Mouse (Mus musculus): ENCODE data around the gene Krt15. TPM values are rescaled to one million over a fixed set of nuclear protein-coding genes. Genes with fewer than 3 reads are reported as not detected.

The Krt15 gene
- polyA plus RNA-seq (2014; fragmentation: Nextera tagmentation; extraction: Ambion mirVana): 8.2 and 8.6 TPM in 2 replicates

DNA sequence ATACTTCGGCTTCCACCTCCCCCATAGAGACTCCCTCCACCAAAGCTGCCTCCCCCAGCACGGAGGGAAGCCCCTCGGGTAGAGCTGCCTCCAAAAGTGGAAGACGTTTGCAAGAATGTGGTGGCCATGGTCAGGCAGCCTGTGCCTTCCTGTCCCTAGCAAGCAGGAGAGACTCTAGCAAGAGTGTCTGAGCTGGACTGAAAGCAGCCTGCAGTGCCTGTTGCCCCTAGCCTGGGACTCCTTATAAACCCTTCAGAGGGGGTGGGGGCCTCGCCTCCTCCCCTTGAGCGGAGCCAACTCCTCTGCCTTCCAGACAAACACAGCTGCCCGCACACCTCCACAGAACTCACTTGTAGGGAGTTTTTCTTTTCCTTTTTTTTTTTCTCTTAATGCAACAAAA lies at the start of gene Krt15:
Krt15 (minus strand) TSS at position 198 of the 400 bp plus-strand sequence.
- Histone ChIP-seq H3K27ac (replicated peaks; ENCODE audit: low read depth, low read length) (no peak within 1 kb of the TSS), H3K4me1 (ENCODE audit: control insufficient read depth, insufficient read depth, low read length) (no peaks in the 10 kb centered on the region; the same call in 1 of the 2 replicates), H3K4me2 (ENCODE audit: low read depth, low read length) (no peak within 1 kb of the TSS), H3K36me3 (replicated peaks; ENCODE audit: control insufficient read depth, insufficient read depth, low read depth, low read length) (no peaks in the 10 kb centered on the region), H3K4me3 (ENCODE audit: low read depth, low read length) (no peak within 1 kb of the TSS), H3K9ac (replicated peaks; ENCODE audit: low read length) (no peak within 1 kb of the TSS), H3K27me3 (ENCODE audit: control insufficient read depth, insufficient read depth, low read length) (no peaks in the 10 kb centered on the region), H3K9me3 (replicated peaks; ENCODE audit: control insufficient read depth, low read length) (no peaks in the 10 kb centered on the region)
- ATAC-seq (replicated peaks; ENCODE audit: insufficient number of reproducible peaks, low FRiP score, low TSS enrichment, low read depth) (no peak), DNase-seq (ENCODE audit: low spot score) (no peak)
- WGBS: 57% methylated on average over 7 of the region's 7 CpGs

DNA sequence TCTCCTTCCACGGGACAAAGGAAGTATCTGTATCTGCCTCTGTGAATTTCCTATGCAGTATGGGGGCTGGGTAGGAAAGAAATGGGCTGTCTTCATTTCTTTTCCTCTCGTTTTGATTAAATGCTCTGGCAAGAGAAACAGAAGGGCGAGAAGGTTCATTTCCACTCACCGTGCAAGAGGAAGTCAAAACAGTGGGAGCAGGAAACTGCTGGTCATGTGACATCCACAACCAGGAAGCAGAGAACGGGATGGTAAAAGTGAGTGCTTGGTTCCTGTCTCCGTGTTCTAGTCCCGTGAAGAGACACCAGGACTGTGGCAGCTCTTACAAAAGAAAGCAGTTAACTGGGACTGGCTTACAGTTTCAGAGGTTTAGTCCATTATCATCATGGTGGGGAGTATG lies 46.0 kb upstream of the Krt15 start:
- no peak for ATAC-seq (replicated peaks; ENCODE audit: insufficient number of reproducible peaks, low FRiP score, low TSS enrichment, low read depth)
- Histone ChIP-seq H3K4me2 (ENCODE audit: low read depth, low read length) (no peak overlapping the region), H3K4me3 (ENCODE audit: low read depth, low read length) (no peak overlapping the region), H3K4me1 (ENCODE audit: control insufficient read depth, insufficient read depth, low read length) (no peaks in the 10 kb centered on the region), H3K27ac (replicated peaks; ENCODE audit: low read depth, low read length) (no peak overlapping the region), H3K27me3 (ENCODE audit: control insufficient read depth, insufficient read depth, low read length) (no peaks in the 10 kb centered on the region), H3K36me3 (replicated peaks; ENCODE audit: control insufficient read depth, insufficient read depth, low read depth, low read length) (no peaks in the 10 kb centered on the region), H3K9me3 (replicated peaks; ENCODE audit: control insufficient read depth, low read length) (no peaks in the 10 kb centered on the region), H3K9ac (replicated peaks; ENCODE audit: low read length) (no peak overlapping the region)
- DNase-seq (ENCODE audit: low spot score): no peak
- 77% methylated on average over 7 of the region's 7 CpGs for WGBS

DNA sequence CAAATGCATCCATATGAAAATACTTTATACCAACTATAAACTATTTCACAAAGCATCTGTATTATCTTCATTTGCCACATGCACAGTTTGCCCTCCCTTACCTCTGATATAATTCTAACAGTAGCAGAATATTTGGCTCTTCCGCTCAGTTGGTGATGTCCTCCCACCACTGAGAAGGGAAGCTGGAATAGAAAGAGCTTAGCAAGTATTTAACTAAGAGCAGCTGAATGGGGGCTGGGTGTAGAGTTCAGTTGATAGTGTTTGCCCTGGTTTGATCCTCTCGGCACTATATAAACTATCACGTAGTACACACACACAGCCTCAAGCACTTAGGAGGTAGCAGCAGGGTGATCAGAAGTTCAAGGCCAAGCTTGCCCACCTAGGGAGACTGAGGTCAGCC lies 43.5 kb upstream of the Krt15 start:
- Histone ChIP-seq H3K27me3 (ENCODE audit: control insufficient read depth, insufficient read depth, low read length) (no peaks in the 10 kb centered on the region), H3K4me3 (ENCODE audit: low read depth, low read length) (no peak overlapping the region), H3K9me3 (replicated peaks; ENCODE audit: control insufficient read depth, low read length) (no peaks in the 10 kb centered on the region), H3K36me3 (replicated peaks; ENCODE audit: control insufficient read depth, insufficient read depth, low read depth, low read length) (no peaks in the 10 kb centered on the region), H3K4me1 (ENCODE audit: control insufficient read depth, insufficient read depth, low read length) (no peaks in the 10 kb centered on the region), H3K9ac (replicated peaks; ENCODE audit: low read length) (no peak overlapping the region), H3K27ac (replicated peaks; ENCODE audit: low read depth, low read length) (no peak overlapping the region), H3K4me2 (ENCODE audit: low read depth, low read length) (no peak overlapping the region)
- WGBS: 67% methylated on average over 3 of the region's 3 CpGs
- DNase-seq (ENCODE audit: low spot score) (no peak), ATAC-seq (replicated peaks; ENCODE audit: insufficient number of reproducible peaks, low FRiP score, low TSS enrichment, low read depth) (no peak)

DNA sequence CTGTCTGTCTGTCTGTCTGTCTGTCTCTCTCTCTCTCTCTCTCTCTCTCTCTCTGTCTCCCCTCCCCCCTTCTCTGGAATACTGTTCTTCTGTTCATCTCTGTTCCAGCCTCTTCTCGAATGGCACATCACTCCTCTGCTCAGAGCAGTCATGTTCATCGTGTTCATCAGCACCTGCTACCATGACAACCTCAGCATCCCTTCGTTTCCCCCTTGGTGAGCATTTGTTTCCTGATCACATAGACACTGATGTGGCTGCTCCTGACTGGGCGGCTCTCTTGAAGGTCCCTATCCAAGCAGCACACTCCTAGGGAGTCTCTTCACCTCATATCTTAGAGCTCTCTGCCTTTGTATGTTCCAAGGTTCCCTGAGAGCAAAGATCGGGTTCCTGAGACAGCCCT lies 42.6 kb upstream of the Krt15 start:
- no peak overlapping the region for H3K9ac ChIP-seq (replicated peaks; ENCODE audit: low read length)
- H3K4me2 ChIP-seq (ENCODE audit: low read depth, low read length): no peak overlapping the region
- no peaks in the 10 kb centered on the region for H3K36me3 ChIP-seq (replicated peaks; ENCODE audit: control insufficient read depth, insufficient read depth, low read depth, low read length)
- WGBS: 74% methylated on average over 5 of the region's 5 CpGs
- no peak for ATAC-seq (replicated peaks; ENCODE audit: insufficient number of reproducible peaks, low FRiP score, low TSS enrichment, low read depth)
- DNase-seq (ENCODE audit: low spot score): no peak
- H3K9me3 ChIP-seq (replicated peaks; ENCODE audit: control insufficient read depth, low read length): no peaks in the 10 kb centered on the region
- H3K4me3 ChIP-seq (ENCODE audit: low read depth, low read length): no peak overlapping the region
- no peaks in the 10 kb centered on the region for H3K27me3 ChIP-seq (ENCODE audit: control insufficient read depth, insufficient read depth, low read length)
- no peaks in the 10 kb centered on the region for H3K4me1 ChIP-seq (ENCODE audit: control insufficient read depth, insufficient read depth, low read length)
- H3K27ac ChIP-seq (replicated peaks; ENCODE audit: low read depth, low read length): no peak overlapping the region

DNA sequence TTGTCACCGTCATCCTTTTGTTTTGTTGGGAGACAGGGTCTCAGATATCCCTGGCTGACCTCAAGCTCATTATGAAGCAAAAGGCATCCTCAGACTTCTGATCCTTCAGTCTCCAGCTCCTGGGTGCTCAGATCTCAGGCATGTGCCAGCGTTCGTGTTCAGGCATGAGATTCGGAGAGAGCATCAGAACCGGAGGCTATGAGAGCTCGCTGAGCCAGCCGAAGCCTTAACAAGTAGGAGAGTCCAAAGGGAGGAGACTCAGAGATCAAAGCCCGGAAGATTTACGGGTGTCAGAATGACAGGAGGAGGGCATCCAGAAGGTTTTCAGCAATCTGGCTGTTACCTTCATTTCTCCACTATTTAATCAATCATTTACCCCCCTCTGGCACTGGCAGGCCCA lies 41.1 kb upstream of the Krt15 start:
- H3K27ac ChIP-seq (replicated peaks; ENCODE audit: low read depth, low read length): no peak overlapping the region
- H3K4me3 ChIP-seq (ENCODE audit: low read depth, low read length): no peak overlapping the region
- H3K36me3 ChIP-seq (replicated peaks; ENCODE audit: control insufficient read depth, insufficient read depth, low read depth, low read length): no peaks in the 10 kb centered on the region
- no peaks in the 10 kb centered on the region for H3K9me3 ChIP-seq (replicated peaks; ENCODE audit: control insufficient read depth, low read length)
- DNase-seq (ENCODE audit: low spot score): peak; percentile 25
- H3K9ac ChIP-seq (replicated peaks; ENCODE audit: low read length): no peak overlapping the region
- H3K27me3 ChIP-seq (ENCODE audit: control insufficient read depth, insufficient read depth, low read length): no peaks in the 10 kb centered on the region
- no peak overlapping the region for H3K4me2 ChIP-seq (ENCODE audit: low read depth, low read length)
- no peaks in the 10 kb centered on the region for H3K4me1 ChIP-seq (ENCODE audit: control insufficient read depth, insufficient read depth, low read length)
- 83% methylated on average over 9 of the region's 9 CpGs for WGBS
- ATAC-seq (replicated peaks; ENCODE audit: insufficient number of reproducible peaks, low FRiP score, low TSS enrichment, low read depth): no peak

DNA sequence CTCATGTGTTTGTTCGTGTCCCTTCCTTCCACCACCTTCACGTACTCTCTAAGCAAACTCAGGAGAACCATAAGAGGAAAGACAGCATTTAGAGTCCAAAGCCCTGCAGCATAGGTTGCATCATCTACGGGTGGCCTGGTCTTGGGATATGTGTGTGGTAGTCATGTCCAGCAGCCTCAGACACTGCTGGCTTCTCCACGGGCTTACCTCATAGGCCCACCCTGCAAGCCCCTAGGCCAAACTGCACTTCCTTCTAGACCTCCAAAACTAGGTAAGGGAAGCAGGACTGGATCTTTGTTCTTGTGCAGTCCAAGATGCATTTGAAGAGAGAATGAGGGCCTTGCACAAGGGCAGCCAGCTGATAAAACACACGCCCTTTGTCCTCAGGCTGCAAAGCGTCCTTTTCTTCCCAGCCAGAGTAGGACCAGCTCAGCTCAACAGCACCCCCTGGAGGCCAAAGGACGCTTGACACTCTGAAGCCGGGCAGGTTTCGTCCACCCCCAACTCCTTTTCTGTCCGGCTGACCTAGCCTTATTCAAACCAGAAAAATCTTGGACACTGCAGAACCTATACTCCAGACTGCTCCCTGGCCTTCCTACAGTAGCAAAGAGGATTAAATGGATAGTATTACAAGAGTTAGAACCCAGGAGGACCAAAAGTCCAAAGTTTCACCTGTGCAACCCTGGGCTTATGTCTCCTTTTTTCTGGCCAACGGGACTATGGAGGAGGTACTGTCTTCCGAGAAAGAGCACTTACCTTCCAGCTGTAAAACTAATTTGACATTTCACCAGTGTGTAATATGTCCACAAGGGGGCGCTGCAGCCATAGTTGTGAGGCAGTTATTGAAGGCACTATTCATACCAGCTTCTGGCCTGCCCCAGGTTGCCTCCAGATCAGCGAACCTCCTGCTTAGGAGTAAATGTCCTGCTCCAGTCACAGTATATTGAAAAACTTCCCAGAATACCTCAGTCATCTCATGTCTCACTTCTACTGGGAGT lies 33.3 kb upstream of the Krt15 start:
- Histone ChIP-seq H3K27ac (replicated peaks; ENCODE audit: low read depth, low read length) (no peak overlapping the region), H3K4me2 (ENCODE audit: low read depth, low read length) (no peak overlapping the region), H3K9me3 (replicated peaks; ENCODE audit: control insufficient read depth, low read length) (no peaks in the 10 kb centered on the region), H3K36me3 (replicated peaks; ENCODE audit: control insufficient read depth, insufficient read depth, low read depth, low read length) (no peaks in the 10 kb centered on the region), H3K4me3 (ENCODE audit: low read depth, low read length) (no peak overlapping the region), H3K9ac (replicated peaks; ENCODE audit: low read length) (no peak overlapping the region), H3K27me3 (ENCODE audit: control insufficient read depth, insufficient read depth, low read length) (no peaks in the 10 kb centered on the region), H3K4me1 (ENCODE audit: control insufficient read depth, insufficient read depth, low read length) (no peaks in the 10 kb centered on the region)
- 30% methylated on average over 14 of the region's 14 CpGs for WGBS
- ATAC-seq (replicated peaks; ENCODE audit: insufficient number of reproducible peaks, low FRiP score, low TSS enrichment, low read depth) (peak; percentile 49; the same call in 1 of the 2 replicates), DNase-seq (ENCODE audit: low spot score) (peak; percentile 84)

DNA sequence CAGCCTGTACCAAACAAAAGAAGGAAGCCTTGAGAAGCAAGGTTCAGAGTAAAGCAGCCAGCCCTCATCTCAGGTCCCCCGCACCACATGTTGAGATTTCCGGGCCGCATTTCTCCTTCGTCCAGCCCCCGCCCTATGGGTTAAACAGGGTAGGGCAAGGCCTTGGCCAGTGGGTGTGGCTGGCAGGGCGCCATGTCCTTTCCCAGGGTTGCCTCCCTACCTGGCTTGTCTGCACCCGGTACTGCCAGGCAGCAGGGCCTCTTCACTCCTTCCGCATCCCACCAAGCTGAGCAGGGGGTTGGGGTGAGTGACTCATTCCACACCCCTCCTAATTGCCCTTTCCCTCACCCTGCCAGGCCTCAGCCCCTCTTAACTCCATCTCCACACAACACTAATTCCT lies 32.3 kb upstream of the Krt15 start:
- ATAC-seq (replicated peaks; ENCODE audit: insufficient number of reproducible peaks, low FRiP score, low TSS enrichment, low read depth) (no peak), DNase-seq (ENCODE audit: low spot score) (no peak)

DNA sequence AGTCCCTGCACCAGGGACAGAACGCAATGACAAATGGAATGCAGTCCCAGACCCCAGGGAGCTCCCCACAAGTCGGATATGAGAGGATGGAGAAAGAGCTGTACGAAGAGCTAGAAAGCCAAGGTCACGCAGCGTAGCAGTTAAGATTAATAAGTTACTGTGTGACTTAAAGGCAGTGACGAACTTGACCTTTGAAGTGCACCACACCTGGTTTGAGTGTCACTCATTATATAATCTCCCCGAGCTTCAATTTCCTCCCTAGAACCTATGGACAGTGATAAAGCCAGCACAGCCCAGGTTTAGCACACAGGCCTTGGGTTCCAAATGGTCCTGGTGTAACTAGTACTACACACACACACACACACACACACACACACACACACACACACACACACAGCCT lies 28.7 kb upstream of the Krt15 start:
- ATAC-seq (replicated peaks; ENCODE audit: insufficient number of reproducible peaks, low FRiP score, low TSS enrichment, low read depth) (no peak), DNase-seq (ENCODE audit: low spot score) (no peak)
- no peak overlapping the region for H3K27ac ChIP-seq (replicated peaks; ENCODE audit: low read depth, low read length)
- H3K36me3 ChIP-seq (replicated peaks; ENCODE audit: control insufficient read depth, insufficient read depth, low read depth, low read length): no peaks in the 10 kb centered on the region
- H3K27me3 ChIP-seq (ENCODE audit: control insufficient read depth, insufficient read depth, low read length): no peaks in the 10 kb centered on the region
- H3K4me1 ChIP-seq (ENCODE audit: control insufficient read depth, insufficient read depth, low read length): no peaks in the 10 kb centered on the region
- WGBS: 55% methylated on average over 7 of the region's 7 CpGs
- H3K4me3 ChIP-seq (ENCODE audit: low read depth, low read length): no peak overlapping the region
- no peaks in the 10 kb centered on the region for H3K9me3 ChIP-seq (replicated peaks; ENCODE audit: control insufficient read depth, low read length)
- H3K4me2 ChIP-seq (ENCODE audit: low read depth, low read length): no peak overlapping the region
- no peak overlapping the region for H3K9ac ChIP-seq (replicated peaks; ENCODE audit: low read length)

More for the DNA sequence above, 32.3 kb upstream of the Krt15 start:
- 74% methylated on average over 8 of the region's 8 CpGs for WGBS
- H3K4me3 ChIP-seq (ENCODE audit: low read depth, low read length): no peak overlapping the region
- no peaks in the 10 kb centered on the region for H3K36me3 ChIP-seq (replicated peaks; ENCODE audit: control insufficient read depth, insufficient read depth, low read depth, low read length)
- H3K9me3 ChIP-seq (replicated peaks; ENCODE audit: control insufficient read depth, low read length): no peaks in the 10 kb centered on the region
- no peak overlapping the region for H3K27ac ChIP-seq (replicated peaks; ENCODE audit: low read depth, low read length)
- H3K27me3 ChIP-seq (ENCODE audit: control insufficient read depth, insufficient read depth, low read length): no peaks in the 10 kb centered on the region
- no peaks in the 10 kb centered on the region for H3K4me1 ChIP-seq (ENCODE audit: control insufficient read depth, insufficient read depth, low read length)
- no peak overlapping the region for H3K4me2 ChIP-seq (ENCODE audit: low read depth, low read length)
- H3K9ac ChIP-seq (replicated peaks; ENCODE audit: low read length): no peak overlapping the region

Data from embryonic facial prominence, embryonic 11.5 days (tissue).